Mouse (Mus musculus): ENCODE data around the gene Plcb1. TPM values are rescaled to one million over a fixed set of nuclear protein-coding genes. Genes with fewer than 3 reads are reported as not detected.
A peak's percentile ranks its signal among the peaks of the same experiment; 100 is the strongest.

Plcb1 gene
- total RNA-seq, 2 experiments from 2014 or later: 3.7 to 4.4 TPM

DNA sequence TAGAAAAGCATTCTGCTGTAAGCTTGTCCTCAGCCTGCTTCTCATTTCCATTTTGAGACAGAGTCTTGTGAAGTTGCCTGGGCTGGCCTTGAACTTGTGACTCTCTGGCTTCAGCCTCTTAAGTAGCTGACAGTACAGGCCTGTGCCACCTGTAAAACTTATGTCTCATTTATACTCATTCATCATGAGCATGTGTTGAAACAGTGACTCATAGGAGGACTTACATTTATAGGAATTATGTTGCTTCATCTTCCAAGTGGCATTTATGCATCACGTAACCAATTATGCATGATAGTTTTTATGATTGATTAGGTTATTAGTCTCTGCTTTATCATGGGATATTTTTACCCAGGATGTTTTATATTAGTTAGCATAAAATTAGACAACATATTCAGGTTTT, 667.7 kb downstream of the Plcb1 start:
- intact Hi-C loops (cut with DNase I): no loop called here
- DNase-seq (ENCODE audit: low spot score): no peak

GRCm38 (mm10) chr2:135454015-135454414, 668.1 kb downstream of the Plcb1 start:
- DNase-seq (ENCODE audit: low spot score): no peak
- intact Hi-C loops (cut with DNase I): no loop called here

DNA sequence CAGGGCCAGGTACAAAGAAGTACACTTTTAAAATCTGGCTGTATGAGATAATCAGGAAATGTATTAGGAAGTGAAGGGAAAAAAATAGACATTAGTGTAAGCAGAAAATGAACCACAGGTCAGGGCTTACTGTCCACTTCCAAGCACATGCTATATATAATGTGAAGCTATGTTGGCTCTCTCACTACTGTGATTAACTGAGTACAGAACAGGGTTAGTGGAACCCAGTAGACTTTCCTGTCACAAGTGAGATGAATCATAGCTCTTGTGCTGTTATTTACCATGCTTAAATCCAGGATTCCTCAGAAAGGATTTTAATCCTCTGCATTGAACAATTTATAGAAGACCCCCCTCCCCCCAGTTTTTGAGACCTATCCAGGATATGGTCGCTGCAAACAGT, 668.6 kb downstream of the Plcb1 start:
- no peak for DNase-seq (ENCODE audit: low spot score)
- intact Hi-C loops (cut with DNase I): no loop called here

DNA sequence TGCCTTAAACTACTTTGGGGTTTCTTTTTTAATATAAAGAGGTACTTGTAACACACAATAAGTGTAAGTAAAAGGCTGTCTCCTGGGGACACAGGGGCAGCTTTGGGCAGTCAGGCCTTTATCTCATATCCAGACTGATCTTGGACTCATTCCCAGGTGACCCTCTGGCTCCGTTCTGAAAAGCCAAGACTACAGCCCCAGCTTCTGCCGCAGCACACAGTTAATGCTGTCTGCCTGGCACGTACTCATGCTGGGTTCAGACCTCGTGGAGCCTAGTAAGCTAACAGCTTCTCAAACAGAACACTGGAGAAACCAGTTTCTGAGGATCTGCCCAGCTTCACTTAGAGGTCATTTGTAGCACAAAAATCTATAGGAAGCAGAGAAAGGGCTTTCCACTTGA, 682.0 kb downstream of the Plcb1 start:
- intact Hi-C loops (cut with DNase I): no loop called here

DNA sequence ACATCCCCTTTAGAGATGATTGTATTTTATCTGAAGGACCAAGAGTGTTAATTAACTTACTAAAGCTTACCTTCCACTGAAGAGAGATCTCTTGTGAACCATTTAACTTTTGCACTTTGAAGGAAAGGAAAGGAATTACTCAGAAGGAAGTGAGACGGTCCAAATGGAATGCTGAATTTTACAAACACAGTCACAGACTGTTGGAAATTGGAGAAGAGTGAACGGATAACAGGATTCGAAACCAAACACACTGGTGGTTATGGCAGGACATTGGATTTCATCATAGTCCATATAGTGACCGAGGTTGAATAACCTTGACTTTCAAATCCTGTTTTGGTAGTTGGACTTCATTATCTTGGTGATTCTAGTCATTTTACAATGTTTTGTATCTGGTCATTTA, 688.2 kb downstream of the Plcb1 start:
- DNase-seq (ENCODE audit: low spot score): no peak
- intact Hi-C loops (cut with DNase I): no loop called here

More for the DNA sequence above, 682.0 kb downstream of the Plcb1 start:
- no peak for DNase-seq (ENCODE audit: low spot score)

- intact Hi-C loops (cut with DNase I): no loop called here
These were observed 699.4 kb downstream of the Plcb1 start for GRCm38 (mm10) chr2:135485248-135485647.

DNA sequence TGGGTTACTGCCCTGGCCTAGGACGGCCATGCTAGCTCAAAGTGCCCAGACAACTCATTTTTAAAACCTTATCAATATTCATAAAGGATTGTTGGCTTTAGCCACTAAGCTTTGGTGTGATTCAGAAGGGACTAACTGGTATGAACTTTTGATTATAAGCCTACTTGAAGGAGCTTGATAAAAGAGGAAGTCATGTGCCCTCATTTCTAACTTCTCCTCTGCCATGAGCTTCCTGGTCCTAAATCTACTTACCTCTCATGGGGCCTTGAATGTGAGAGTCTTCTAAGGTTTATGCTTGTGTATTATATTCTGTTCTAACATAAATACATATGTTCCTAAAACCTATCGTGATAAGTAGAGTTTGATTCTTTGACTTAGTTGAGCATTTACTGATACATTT, 702.4 kb downstream of the Plcb1 start:
- no peak for DNase-seq (ENCODE audit: low spot score)
- intact Hi-C loops (cut with DNase I): no loop called here

More at GRCm38 (mm10) chr2:135485248-135485647, 699.4 kb downstream of the Plcb1 start:
- DNase-seq (ENCODE audit: low spot score): no peak

- intact Hi-C loops (cut with DNase I): no loop called here
- DNase-seq (ENCODE audit: low spot score): no peak
These were observed 703.3 kb downstream of the Plcb1 start for GRCm38 (mm10) chr2:135489127-135489526.

- intact Hi-C loops (cut with DNase I): no loop called here
- DNase-seq (ENCODE audit: low spot score): peak; percentile 1
These were observed 706.9 kb downstream of the Plcb1 start for GRCm38 (mm10) chr2:135492777-135493176.

DNA sequence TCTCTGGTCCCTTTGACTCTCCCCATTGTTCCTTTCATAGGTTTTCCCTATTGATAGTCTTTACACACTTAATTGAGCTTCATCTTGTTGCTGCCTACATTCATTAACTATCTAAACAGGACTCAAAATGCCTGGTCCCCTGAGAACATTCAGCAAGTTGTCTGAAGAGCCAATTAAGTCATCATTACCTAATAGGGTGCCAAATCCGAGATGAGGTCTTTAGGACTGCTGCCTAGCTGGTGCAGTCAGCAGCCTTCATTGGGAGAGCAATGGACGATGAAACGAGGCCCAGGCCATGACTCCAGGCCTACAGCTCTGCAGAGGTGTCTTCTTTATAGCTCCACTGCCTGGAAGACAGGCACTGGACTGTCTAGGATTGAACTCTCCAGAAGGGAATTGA, 710.7 kb downstream of the Plcb1 start:
- no peak for DNase-seq (ENCODE audit: low spot score)
- intact Hi-C loops (cut with DNase I): no loop called here

- intact Hi-C loops (cut with DNase I): no loop called here
- no peak for DNase-seq (ENCODE audit: low spot score)
These were observed 711.4 kb downstream of the Plcb1 start for GRCm38 (mm10) chr2:135497251-135497650.

GRCm38 (mm10) chr2:135500872-135501271, 715.0 kb downstream of the Plcb1 start:
- no peak for DNase-seq (ENCODE audit: low spot score)
- intact Hi-C loops (cut with DNase I): no loop called here

GRCm38 (mm10) chr2:135503328-135503997, 717.6 kb downstream of the Plcb1 start:
- DNase-seq (ENCODE audit: low spot score): no peak

GRCm38 (mm10) chr2:135503998-135504354, 718.1 kb downstream of the Plcb1 start:
- intact Hi-C loops (cut with DNase I): no loop called here

More at GRCm38 (mm10) chr2:135503328-135503997, 717.6 kb downstream of the Plcb1 start:
- intact Hi-C loops (cut with DNase I): no loop called here

DNA sequence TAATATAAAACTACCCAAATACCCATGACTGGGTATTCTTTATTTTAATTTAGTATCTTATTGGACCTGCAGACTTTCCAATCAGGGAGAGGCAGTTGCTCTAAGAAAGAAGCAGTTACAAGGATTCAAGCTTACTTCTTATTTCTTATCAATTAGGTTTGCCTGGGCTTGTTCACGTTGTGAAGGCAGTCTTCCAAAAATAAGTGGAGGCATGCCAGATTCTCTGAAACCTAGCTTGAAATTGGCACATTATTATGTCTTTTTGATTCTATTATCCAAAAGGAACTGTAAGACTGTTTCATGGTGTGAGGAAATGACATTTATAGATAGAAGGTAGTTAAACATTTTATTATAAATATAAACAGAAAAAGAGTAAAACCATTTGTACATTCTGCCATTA, 721.2 kb downstream of the Plcb1 start:
- intact Hi-C loops (cut with DNase I): no loop called here
- no peak for DNase-seq (ENCODE audit: low spot score)

More at GRCm38 (mm10) chr2:135503998-135504354, 718.1 kb downstream of the Plcb1 start:
- DNase-seq (ENCODE audit: low spot score): no peak

GRCm38 (mm10) chr2:135518956-135519355, 733.1 kb downstream of the Plcb1 start:
- intact Hi-C loops (cut with DNase I): no loop called here
- DNase-seq (ENCODE audit: low spot score): no peak

Other genes starting within 250 kb of the Plcb1 start
- gene Hao1, start 231.7 kb upstream of the Plcb1 start, total RNA-seq (2021): not detected
- gene Tmx4, start 141.9 kb upstream of the Plcb1 start, total RNA-seq (2021): 10 to 100 TPM; 51.0 to 53.2 TPM